Mouse (Mus musculus) spleen, embryonic (tissue): ENCODE measurements at regions not wholly inside any gene's neighbourhood (a gene's known extent, or its start where the extent isn't known, plus 50 kb on each side); places are given as distances from the start of the nearest gene placed in this dataset.

Experiments
- CTCF ChIA-PET: fragments of 350-600 bp; sonication (Branson Sonifier 250); formaldehyde crosslinking; loops from one replicate; lab custom pipeline; 2022; lab: Charles Lee

- CTCF ChIA-PET: no interaction called here
Observed at GRCm38 (mm10) chr19:32937591-32937990, 180.3 kb downstream of the Pten start.

GRCm38 (mm10) chr19:32939692-32940091 is 182.4 kb downstream of the Pten start:
- CTCF ChIA-PET: interaction anchor here (0.6 to 1.1 kb wide), 2 partner anchors 74 to 178 kb away, joined by 4 to 15 read pairs; no protein-coding TSS in a partner anchor

GRCm38 (mm10) chr19:32940806-32941205 is 183.5 kb downstream of the Pten start:
- CTCF ChIA-PET: interaction anchor here (0.6 to 1.1 kb wide), 2 partner anchors 75 to 189 kb away, joined by 3 to 4 read pairs; no protein-coding TSS in a partner anchor

- CTCF ChIA-PET: no interaction called here
Observed at GRCm38 (mm10) chr19:32943594-32944230, 186.4 kb downstream of the Pten start.

- CTCF ChIA-PET: interaction anchor here (0.6 kb wide), 1 partner anchor 183 kb away, joined by 3 read pairs; no protein-coding TSS in a partner anchor
Observed at GRCm38 (mm10) chr19:32947081-32947855, 190.0 kb downstream of the Pten start.

- CTCF ChIA-PET: no interaction called here
Observed at GRCm38 (mm10) chr19:32950252-32950651, 193.0 kb downstream of the Pten start.

- CTCF ChIA-PET: no interaction called here
Observed at GRCm38 (mm10) chr19:32950794-32951193, 193.5 kb downstream of the Pten start.

GRCm38 (mm10) chr19:32952425-32952824 is 195.1 kb downstream of the Pten start:
- CTCF ChIA-PET: interaction anchor here (0.6 kb wide), 1 partner anchor 204 kb away, joined by 3 read pairs; no protein-coding TSS in a partner anchor

- CTCF ChIA-PET: interaction anchor here (0.5 to 0.8 kb wide), 3 partner anchors 10 to 199 kb away, joined by 4 to 8 read pairs (median 6); no protein-coding TSS in a partner anchor
Observed at GRCm38 (mm10) chr19:32952928-32953687, 195.8 kb downstream of the Pten start.

GRCm38 (mm10) chr19:32954001-32954605 is 196.8 kb downstream of the Pten start:
- CTCF ChIA-PET: interaction anchor here (0.5 to 1.2 kb wide), 4 partner anchors 9 to 207 kb away, joined by 3 to 5 read pairs (median 4); no protein-coding TSS in a partner anchor

- CTCF ChIA-PET: interaction anchor here (1.2 kb wide), 1 partner anchor 187 kb away, joined by 4 read pairs; no protein-coding TSS in a partner anchor
Observed at GRCm38 (mm10) chr19:32954942-32955341, 197.6 kb downstream of the Pten start.

GRCm38 (mm10) chr19:32956143-32956915 is 199.0 kb downstream of the Pten start:
- CTCF ChIA-PET: interaction anchor here (0.6 to 1.0 kb wide), 5 partner anchors 15 to 312 kb away, joined by 3 to 17 read pairs (median 5); no protein-coding TSS in a partner anchor

GRCm38 (mm10) chr19:32956916-32957558 is 199.7 kb downstream of the Pten start:
- CTCF ChIA-PET: interaction anchor here (0.6 to 0.7 kb wide), 4 partner anchors 14 to 276 kb away, joined by 4 to 17 read pairs (median 4); no protein-coding TSS in a partner anchor

GRCm38 (mm10) chr19:32958276-32958675 is 201.0 kb downstream of the Pten start:
- CTCF ChIA-PET: no interaction called here

- CTCF ChIA-PET: no interaction called here
Observed at GRCm38 (mm10) chr19:32958791-32959190, 201.5 kb downstream of the Pten start.

- CTCF ChIA-PET: interaction anchor here (1.3 kb wide), 1 partner anchor 76 kb away, joined by 3 read pairs; no protein-coding TSS in a partner anchor
Observed at GRCm38 (mm10) chr19:32959844-32960195, 202.5 kb downstream of the Pten start.

GRCm38 (mm10) chr19:32960196-32960947 is 203.1 kb downstream of the Pten start:
- CTCF ChIA-PET: interaction anchor here (1.3 kb wide), 1 partner anchor 76 kb away, joined by 3 read pairs; no protein-coding TSS in a partner anchor

- CTCF ChIA-PET: no interaction called here
Observed at GRCm38 (mm10) chr19:32961525-32961924, 204.2 kb downstream of the Pten start.

- CTCF ChIA-PET: interaction anchor here (0.6 to 1.2 kb wide), 3 partner anchors 10 to 156 kb away, joined by 5 to 6 read pairs (median 5); no protein-coding TSS in a partner anchor
Observed at GRCm38 (mm10) chr19:32963983-32964382, 206.7 kb downstream of the Pten start.
